Mouse (Mus musculus) kidney, adult 2 months (tissue): ENCODE measurements around the gene Dab1.

Experiments
- CTCF ChIP-seq: fragments of 200-500 bp; conservative IDR thresholded peaks from 2 replicates; pipeline ENCODE4 v1.5.1; 2011; ENCODE audit warnings: low read depth, mild to moderate bottlenecking, control low read depth, low read length, moderate library complexity, mixed read lengths; ENCODE audit not compliant: insufficient read depth, insufficient read length
- POLR2A ChIP-seq: fragments of 200-500 bp; IDR thresholded peaks from one replicate; pipeline ENCODE4 v1.6.1; 2011; ENCODE audit warnings: low read depth, low read length, control low read depth

DNA sequence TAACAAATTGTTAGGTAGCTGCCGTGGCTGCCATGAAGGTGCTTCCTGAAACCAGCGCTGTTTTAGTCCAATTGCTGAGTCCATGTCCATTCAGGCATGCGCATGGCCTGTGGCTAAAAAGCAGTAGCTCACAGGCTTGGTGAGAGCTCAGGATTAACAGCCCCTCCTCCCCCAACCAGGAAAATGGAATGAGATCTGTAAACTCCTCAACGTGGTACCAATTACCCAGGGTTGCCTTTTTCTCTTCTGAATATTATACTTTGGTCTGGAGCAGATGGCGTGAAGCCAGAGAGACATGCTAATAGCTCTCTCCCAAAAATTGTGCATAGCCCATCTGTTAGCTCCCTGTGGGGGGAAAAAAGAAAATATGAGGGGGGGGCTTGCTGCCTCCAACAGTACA lies 1105.1 kb downstream of the Dab1 start:
- no peak for TF ChIP-seq POLR2A
- no peak for TF ChIP-seq CTCF
